Mouse (Mus musculus) gastrocnemius, postnatal 14 days (tissue): ENCODE data around the gene Cadps. TPM values are rescaled to one million over a fixed set of nuclear protein-coding genes. Genes with fewer than 3 reads are reported as not detected.
A peak's percentile ranks its signal among the peaks of the same experiment; 100 is the strongest.

Experiments used
- DNase-seq: peaks from one replicate; pipeline ENCODE4 v3.0.0; 2021; ENCODE audit warnings: mixed read lengths
- intact Hi-C: fragments of 180-260 bp; cut with DNase I; formaldehyde crosslinking; loops from one replicate; pipeline ENCODE4 v1.15.1; 2025; ENCODE audit warnings: low total_unique reads
- long read RNA-seq, 2 experiments: library from polyadenylated mRNA; stranded (forward); transcript quantifications; one replicate each; pipeline ENCODE4 v2.0.0; 2021
- total RNA-seq, 2 experiments: library from RNA; stranded (reverse); gene quantifications; 2 replicates each; pipeline ENCODE4 v1.2.3; 2021

Cadps gene
- total RNA-seq: under 1 TPM; 0.06 to 0.16 TPM
- long read RNA-seq, experiment 1: 0 reads
- long read RNA-seq, experiment 2: 0 reads

GRCm38 (mm10) chr14:12822491-12823219, at the start of gene Cadps:
Gene Cadps (minus strand): TSS chr14:12823079.
- intact Hi-C loops: no loop called here
- DNase-seq: peak; percentile 3

GRCm38 (mm10) chr14:12869605-12870004, 46.7 kb upstream of the Cadps start:
- intact Hi-C loops: no loop called here
- no peak for DNase-seq

GRCm38 (mm10) chr14:12865258-12865657, 42.4 kb upstream of the Cadps start:
- intact Hi-C loops: no loop called here
- DNase-seq: no peak

- DNase-seq: no peak
These were observed 21.0 kb upstream of the Cadps start for GRCm38 (mm10) chr14:12843860-12844259.

GRCm38 (mm10) chr14:12839471-12839870, 16.6 kb upstream of the Cadps start:
- intact Hi-C loops: no loop called here
- DNase-seq: no peak

More at GRCm38 (mm10) chr14:12843860-12844259, 21.0 kb upstream of the Cadps start:
- intact Hi-C loops: no loop called here

- DNase-seq: no peak
These were observed 16.1 kb upstream of the Cadps start for GRCm38 (mm10) chr14:12838949-12839348.

GRCm38 (mm10) chr14:12838323-12838722, 15.4 kb upstream of the Cadps start:
- intact Hi-C loops: no loop called here
- no peak for DNase-seq

More at GRCm38 (mm10) chr14:12838949-12839348, 16.1 kb upstream of the Cadps start:
- intact Hi-C loops: no loop called here

GRCm38 (mm10) chr14:12837902-12838301, 15.0 kb upstream of the Cadps start:
- intact Hi-C loops: no loop called here

GRCm38 (mm10) chr14:12823781-12824180, 902 bp upstream of the Cadps start:
- intact Hi-C loops: no loop called here
- DNase-seq: peak; percentile 6

More at GRCm38 (mm10) chr14:12837902-12838301, 15.0 kb upstream of the Cadps start:
- no peak for DNase-seq

GRCm38 (mm10) chr14:12821831-12822490, 918 bp downstream of the Cadps start:
- intact Hi-C loops: no loop called here
- DNase-seq: peak; percentile 3

GRCm38 (mm10) chr14:12821156-12821813, 1.6 kb downstream of the Cadps start:
- DNase-seq: no peak
- intact Hi-C loops: no loop called here

GRCm38 (mm10) chr14:12820149-12820548, 2.7 kb downstream of the Cadps start:
- DNase-seq: no peak
- intact Hi-C loops: no loop called here

GRCm38 (mm10) chr14:12818442-12818841, 4.4 kb downstream of the Cadps start:
- DNase-seq: no peak
- intact Hi-C loops: no loop called here

GRCm38 (mm10) chr14:12812072-12812471, 10.8 kb downstream of the Cadps start:
- DNase-seq: no peak
- intact Hi-C loops: no loop called here

GRCm38 (mm10) chr14:12802995-12803394, 19.9 kb downstream of the Cadps start:
- intact Hi-C loops: no loop called here
- no peak for DNase-seq

GRCm38 (mm10) chr14:12801100-12801499, 21.8 kb downstream of the Cadps start:
- intact Hi-C loops: no loop called here

GRCm38 (mm10) chr14:12798926-12799325, 24.0 kb downstream of the Cadps start:
- DNase-seq: no peak
- intact Hi-C loops: no loop called here

More at GRCm38 (mm10) chr14:12801100-12801499, 21.8 kb downstream of the Cadps start:
- no peak for DNase-seq

GRCm38 (mm10) chr14:12784296-12784695, 38.6 kb downstream of the Cadps start:
- DNase-seq: no peak
- intact Hi-C loops: no loop called here

GRCm38 (mm10) chr14:12780016-12780415, 42.9 kb downstream of the Cadps start:
- no peak for DNase-seq
- intact Hi-C loops: no loop called here

- no peak for DNase-seq
- intact Hi-C loops: no loop called here
These were observed 44.9 kb downstream of the Cadps start for GRCm38 (mm10) chr14:12777990-12778389.
